Mouse (Mus musculus): ENCODE data around the gene Sptbn2. TPM values are rescaled to one million over a fixed set of nuclear protein-coding genes. Genes with fewer than 3 reads are reported as not detected.
A peak's percentile ranks its signal among the peaks of the same experiment; 100 is the strongest.

Gene Sptbn2
- polyA plus RNA-seq, 1 experiment = 0.23 TPM

DNA sequence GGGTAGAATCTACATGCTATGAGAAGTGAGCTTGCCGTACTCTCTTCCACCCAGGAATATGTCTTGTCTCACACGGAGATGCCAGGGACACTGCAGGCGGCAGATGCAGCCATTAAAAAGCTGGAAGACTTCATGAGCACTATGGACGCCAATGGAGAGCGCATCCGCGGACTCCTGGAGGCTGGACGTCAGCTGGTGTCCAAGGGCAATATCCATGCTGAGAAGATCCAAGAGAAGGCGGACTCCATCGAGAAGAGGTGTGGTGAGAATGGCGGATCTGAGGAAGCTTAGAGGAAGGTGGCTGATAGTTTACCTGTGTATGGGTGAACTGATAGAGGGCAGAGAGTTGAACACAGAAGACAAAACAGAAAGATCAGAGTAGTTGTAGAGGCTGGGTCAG, 28.1 kb downstream of the Sptbn2 start:
- no peaks in the 10 kb centered on the region for H3K36me3 ChIP-seq (ENCODE audit: control insufficient read depth, insufficient read depth, low read length)
- H3K27ac ChIP-seq (ENCODE audit: control insufficient read depth, insufficient read depth, low read length) = no peak overlapping the region
- DNase-seq = no peak
- no peaks in the 10 kb centered on the region for H3K4me1 ChIP-seq (replicated peaks; ENCODE audit: control insufficient read depth, insufficient read depth, low read length)
- no peak for TF ChIP-seq POLR2A (IDR thresholded peaks at IDR 0.05; ENCODE audit: control insufficient read depth, extremely low read depth, insufficient read depth, low read length, poor library complexity)
- TF ChIP-seq CTCF (IDR thresholded peaks at IDR 0.05; ENCODE audit: borderline replicate concordance, control insufficient read depth, extremely low read depth, insufficient read depth, low read length, poor library complexity) = no peak
- no peak overlapping the region for H3K4me3 ChIP-seq (ENCODE audit: control insufficient read depth, insufficient read depth, low read length)
- WGBS = 97% methylated on average over 11 of the region's 11 CpGs
- H3K27me3 ChIP-seq (ENCODE audit: control insufficient read depth, insufficient read depth, low read length) = no peaks in the 10 kb centered on the region

DNA sequence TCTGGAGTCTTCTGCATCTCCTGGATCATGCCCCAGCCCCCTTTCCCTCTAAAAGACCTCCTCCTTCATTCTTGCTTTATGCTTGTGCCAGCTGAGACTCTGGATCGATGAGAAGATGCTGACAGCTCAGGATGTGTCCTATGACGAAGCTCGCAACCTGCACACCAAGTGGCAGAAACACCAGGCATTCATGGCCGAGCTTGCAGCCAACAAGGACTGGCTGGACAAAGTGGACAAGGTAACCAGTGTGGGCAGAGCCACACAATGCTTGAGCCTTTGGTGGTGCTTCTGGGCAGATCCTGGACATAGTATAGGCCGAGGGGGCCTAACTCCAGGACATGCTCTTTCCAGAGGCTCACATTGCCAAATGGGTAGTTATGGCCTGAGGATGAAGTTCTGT, 28.8 kb downstream of the Sptbn2 start:
- no peak overlapping the region for H3K4me3 ChIP-seq (ENCODE audit: control insufficient read depth, insufficient read depth, low read length)
- TF ChIP-seq POLR2A (IDR thresholded peaks at IDR 0.05; ENCODE audit: control insufficient read depth, extremely low read depth, insufficient read depth, low read length, poor library complexity) (no peak), CTCF (IDR thresholded peaks at IDR 0.05; ENCODE audit: borderline replicate concordance, control insufficient read depth, extremely low read depth, insufficient read depth, low read length, poor library complexity) (no peak)
- H3K36me3 ChIP-seq (ENCODE audit: control insufficient read depth, insufficient read depth, low read length) = no peaks in the 10 kb centered on the region
- H3K4me1 ChIP-seq (replicated peaks; ENCODE audit: control insufficient read depth, insufficient read depth, low read length) = no peaks in the 10 kb centered on the region
- no peak for DNase-seq
- no peaks in the 10 kb centered on the region for H3K27me3 ChIP-seq (ENCODE audit: control insufficient read depth, insufficient read depth, low read length)
- WGBS = 90% methylated on average over 5 of the region's 5 CpGs
- no peak overlapping the region for H3K27ac ChIP-seq (ENCODE audit: control insufficient read depth, insufficient read depth, low read length)

DNA sequence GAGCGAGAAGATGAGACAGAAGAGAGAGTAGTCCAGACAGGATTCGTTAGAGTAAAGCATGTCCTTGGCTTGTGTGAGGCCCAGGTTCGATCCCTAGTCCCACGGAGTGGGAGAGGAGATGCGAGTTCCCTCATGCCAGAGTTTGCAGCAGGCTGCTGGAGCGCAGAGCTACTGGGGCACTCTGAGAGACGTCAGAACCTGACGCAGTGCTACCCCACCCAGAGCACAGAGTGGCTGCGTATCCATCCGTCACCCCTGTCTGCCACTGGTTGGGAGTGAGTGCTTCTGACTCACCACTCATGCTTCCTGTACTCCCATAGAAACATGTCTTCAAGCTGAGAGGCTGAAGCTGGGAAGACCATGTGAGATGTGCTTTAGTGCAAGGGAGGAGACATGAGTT, 30.5 kb downstream of the Sptbn2 start:
- WGBS = 93% methylated on average over 10 of the region's 10 CpGs
- DNase-seq = no peak
- no peaks in the 10 kb centered on the region for H3K4me1 ChIP-seq (replicated peaks; ENCODE audit: control insufficient read depth, insufficient read depth, low read length)
- no peaks in the 10 kb centered on the region for H3K27me3 ChIP-seq (ENCODE audit: control insufficient read depth, insufficient read depth, low read length)
- H3K4me3 ChIP-seq (ENCODE audit: control insufficient read depth, insufficient read depth, low read length) = no peak overlapping the region
- no peak overlapping the region for H3K27ac ChIP-seq (ENCODE audit: control insufficient read depth, insufficient read depth, low read length)
- no peak for TF ChIP-seq CTCF (IDR thresholded peaks at IDR 0.05; ENCODE audit: borderline replicate concordance, control insufficient read depth, extremely low read depth, insufficient read depth, low read length, poor library complexity)
- no peak for TF ChIP-seq POLR2A (IDR thresholded peaks at IDR 0.05; ENCODE audit: control insufficient read depth, extremely low read depth, insufficient read depth, low read length, poor library complexity)
- H3K36me3 ChIP-seq (ENCODE audit: control insufficient read depth, insufficient read depth, low read length) = no peaks in the 10 kb centered on the region

DNA sequence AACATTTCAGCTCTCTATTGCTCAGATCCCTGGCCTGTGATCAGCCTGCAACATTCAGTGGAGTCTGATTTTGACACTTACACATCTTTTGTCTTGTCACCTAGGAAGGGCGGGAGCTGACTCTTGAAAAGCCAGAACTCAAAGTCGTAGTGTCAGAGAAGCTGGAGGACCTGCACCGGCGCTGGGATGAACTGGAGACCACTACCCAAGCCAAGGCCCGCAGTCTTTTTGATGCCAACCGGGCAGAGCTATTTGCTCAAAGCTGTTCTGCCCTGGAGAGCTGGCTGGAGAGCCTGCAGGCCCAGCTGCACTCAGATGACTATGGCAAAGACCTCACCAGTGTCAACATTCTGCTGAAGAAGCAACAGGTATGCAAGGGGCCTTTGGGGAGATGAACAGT, 31.3 kb downstream of the Sptbn2 start:
- Histone ChIP-seq H3K27ac (ENCODE audit: control insufficient read depth, insufficient read depth, low read length) (no peak overlapping the region), H3K4me3 (ENCODE audit: control insufficient read depth, insufficient read depth, low read length) (no peak overlapping the region), H3K4me1 (replicated peaks; ENCODE audit: control insufficient read depth, insufficient read depth, low read length) (no peaks in the 10 kb centered on the region), H3K27me3 (ENCODE audit: control insufficient read depth, insufficient read depth, low read length) (no peaks in the 10 kb centered on the region), H3K36me3 (ENCODE audit: control insufficient read depth, insufficient read depth, low read length) (no peaks in the 10 kb centered on the region)
- no peak for DNase-seq
- TF ChIP-seq CTCF (IDR thresholded peaks at IDR 0.05; ENCODE audit: borderline replicate concordance, control insufficient read depth, extremely low read depth, insufficient read depth, low read length, poor library complexity) (no peak), POLR2A (IDR thresholded peaks at IDR 0.05; ENCODE audit: control insufficient read depth, extremely low read depth, insufficient read depth, low read length, poor library complexity) (no peak)
- 97% methylated on average over 6 of the region's 6 CpGs for WGBS

DNA sequence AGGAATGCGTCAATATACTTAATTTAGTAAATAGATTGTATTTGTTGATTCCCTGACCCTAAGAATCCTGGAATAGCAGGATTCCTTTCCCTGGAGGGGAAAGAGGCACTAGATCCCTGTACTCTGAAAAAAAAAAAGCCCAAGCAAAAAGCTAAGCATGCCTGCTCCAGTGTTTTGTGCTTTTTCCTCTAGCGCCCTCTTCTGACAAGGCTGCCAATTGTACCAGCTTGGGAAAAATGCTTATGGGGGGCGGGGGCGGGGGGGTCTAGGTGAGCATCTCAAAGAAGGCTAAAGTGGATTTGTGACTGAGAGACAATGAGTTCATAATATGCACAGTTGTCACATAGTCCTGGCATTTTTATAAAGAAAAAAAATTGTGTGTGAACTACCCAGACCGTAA, 32.6 kb downstream of the Sptbn2 start:
- TF ChIP-seq CTCF (IDR thresholded peaks at IDR 0.05; ENCODE audit: borderline replicate concordance, control insufficient read depth, extremely low read depth, insufficient read depth, low read length, poor library complexity) (no peak), POLR2A (IDR thresholded peaks at IDR 0.05; ENCODE audit: control insufficient read depth, extremely low read depth, insufficient read depth, low read length, poor library complexity) (no peak)
- Histone ChIP-seq H3K27me3 (ENCODE audit: control insufficient read depth, insufficient read depth, low read length) (no peaks in the 10 kb centered on the region), H3K36me3 (ENCODE audit: control insufficient read depth, insufficient read depth, low read length) (no peaks in the 10 kb centered on the region), H3K27ac (ENCODE audit: control insufficient read depth, insufficient read depth, low read length) (no peak overlapping the region), H3K4me1 (replicated peaks; ENCODE audit: control insufficient read depth, insufficient read depth, low read length) (no peaks in the 10 kb centered on the region), H3K4me3 (ENCODE audit: control insufficient read depth, insufficient read depth, low read length) (no peak overlapping the region)
- DNase-seq = peak; percentile 21
- WGBS = 49% methylated on average over 5 of the region's 5 CpGs

DNA sequence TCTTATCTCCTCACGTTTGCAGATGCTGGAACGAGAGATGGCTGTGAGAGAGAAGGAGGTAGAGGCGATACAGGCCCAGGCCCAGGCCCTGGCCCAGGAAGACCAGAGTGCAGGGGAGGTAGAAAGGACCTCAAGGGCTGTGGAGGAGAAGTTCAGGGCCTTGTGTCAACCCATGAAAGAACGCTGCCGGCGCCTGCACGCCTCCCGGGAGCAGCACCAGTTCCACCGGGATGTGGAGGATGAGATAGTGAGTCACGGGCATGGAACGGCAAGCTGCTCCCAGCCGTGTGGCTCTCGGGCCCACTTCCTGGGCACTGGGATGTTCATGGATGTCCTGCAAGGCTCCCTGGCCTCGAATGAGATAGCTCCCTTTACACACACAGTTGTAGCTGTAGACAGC, 33.1 kb downstream of the Sptbn2 start:
- H3K36me3 ChIP-seq (ENCODE audit: control insufficient read depth, insufficient read depth, low read length) = no peaks in the 10 kb centered on the region

DNA sequence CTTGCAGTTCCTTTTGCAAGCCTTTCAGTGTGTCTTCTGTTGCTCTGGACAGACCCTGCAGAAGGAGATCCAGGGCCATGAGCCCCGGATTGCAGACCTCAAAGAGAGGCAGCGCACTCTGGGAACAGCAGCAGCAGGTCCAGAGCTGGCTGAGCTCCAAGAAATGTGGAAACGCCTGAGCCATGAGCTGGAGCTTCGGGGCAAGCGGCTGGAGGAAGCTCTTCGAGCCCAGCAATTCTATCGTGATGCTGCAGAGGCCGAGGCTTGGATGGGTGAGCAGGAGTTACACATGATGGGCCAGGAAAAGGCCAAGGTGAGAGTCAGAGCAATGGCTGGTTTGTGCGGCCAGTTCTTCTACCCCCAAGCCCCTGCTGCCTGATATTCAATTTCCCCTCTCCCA, 34.1 kb downstream of the Sptbn2 start:
- Histone ChIP-seq H3K27me3 (ENCODE audit: control insufficient read depth, insufficient read depth, low read length) (no peaks in the 10 kb centered on the region), H3K36me3 (ENCODE audit: control insufficient read depth, insufficient read depth, low read length) (no peaks in the 10 kb centered on the region), H3K4me3 (ENCODE audit: control insufficient read depth, insufficient read depth, low read length) (no peak overlapping the region), H3K4me1 (replicated peaks; ENCODE audit: control insufficient read depth, insufficient read depth, low read length) (no peaks in the 10 kb centered on the region), H3K27ac (ENCODE audit: control insufficient read depth, insufficient read depth, low read length) (no peak overlapping the region)
- DNase-seq = no peak
- no peak for TF ChIP-seq CTCF (IDR thresholded peaks at IDR 0.05; ENCODE audit: borderline replicate concordance, control insufficient read depth, extremely low read depth, insufficient read depth, low read length, poor library complexity)
- 78% methylated on average over 9 of the region's 9 CpGs for WGBS

More for the DNA sequence above, 33.1 kb downstream of the Sptbn2 start:
- DNase-seq = no peak
- Histone ChIP-seq H3K27me3 (ENCODE audit: control insufficient read depth, insufficient read depth, low read length) (no peaks in the 10 kb centered on the region), H3K4me3 (ENCODE audit: control insufficient read depth, insufficient read depth, low read length) (no peak overlapping the region), H3K4me1 (replicated peaks; ENCODE audit: control insufficient read depth, insufficient read depth, low read length) (no peaks in the 10 kb centered on the region), H3K27ac (ENCODE audit: control insufficient read depth, insufficient read depth, low read length) (no peak overlapping the region)
- 84% methylated on average over 14 of the region's 14 CpGs for WGBS
- TF ChIP-seq CTCF (IDR thresholded peaks at IDR 0.05; ENCODE audit: borderline replicate concordance, control insufficient read depth, extremely low read depth, insufficient read depth, low read length, poor library complexity) (no peak), POLR2A (IDR thresholded peaks at IDR 0.05; ENCODE audit: control insufficient read depth, extremely low read depth, insufficient read depth, low read length, poor library complexity) (no peak)
